Mouse (Mus musculus) kidney, embryonic 16.5 days (tissue): ENCODE data around the gene Mxra8. TPM values are rescaled to one million over a fixed set of nuclear protein-coding genes. Genes with fewer than 3 reads are reported as not detected.

Experiments
- ATAC-seq: fragments of 200-750 bp; cut with Nextera tagmentation; 2 replicates; pipeline ENCODE4 v1.8.0; 2017; ENCODE audit warnings: moderate TSS enrichment; ENCODE audit not compliant: low FRiP score, low TSS enrichment
- H3K27ac ChIP-seq: fragments of 300-500 bp; sonication (generic); 2 replicates; pipeline ENCODE4 v1.5.1; 2014; ENCODE audit warnings: low read length
- H3K27me3 ChIP-seq: fragments of 300-500 bp; sonication (generic); 2 replicates; pipeline ENCODE4 v1.6.1; 2014; ENCODE audit warnings: low read length, control low read depth, mixed read lengths; ENCODE audit not compliant: insufficient read depth
- H3K36me3 ChIP-seq: fragments of 300-500 bp; sonication (generic); 2 replicates; pipeline ENCODE4 v1.6.1; 2014; ENCODE audit warnings: low read length, control low read depth, mixed read lengths; ENCODE audit not compliant: insufficient read depth
- H3K4me1 ChIP-seq: fragments of 300-500 bp; sonication (generic); 2 replicates; pipeline ENCODE4 v1.6.1; 2014; ENCODE audit warnings: low read length, control low read depth, mixed read lengths; ENCODE audit not compliant: insufficient read depth
- H3K4me2 ChIP-seq: fragments of 300-500 bp; sonication (generic); replicated peaks from 2 replicates; pipeline ENCODE4 v1.6.1; 2014; ENCODE audit warnings: low read depth, low read length
- H3K4me3 ChIP-seq: fragments of 300-500 bp; sonication (generic); 2 replicates; pipeline ENCODE4 v1.5.1; 2014; ENCODE audit warnings: mild to moderate bottlenecking, low read length
- H3K9ac ChIP-seq: fragments of 300-500 bp; sonication (generic); replicated peaks from 2 replicates; pipeline ENCODE4 v1.6.1; 2014; ENCODE audit warnings: low read length
- H3K9me3 ChIP-seq: fragments of 300-500 bp; sonication (generic); 2 replicates; pipeline ENCODE4 v1.6.1; 2016; ENCODE audit warnings: low read length, control low read depth
- WGBS: fragments of 180-500 bp; shearing (Covaris S2); extraction: QIAGEN DNeasy Blood & Tissue Kit; methylation state at CpG from one replicate; pipeline ENCODE4 v1.1.7; 2014; 5-methylcytosine and 5-hydroxymethylcytosine counted together
- polyA plus RNA-seq: library from polyadenylated mRNA; unstranded; fragments of >200 nt; fragmentation: Nextera tagmentation; extraction: Ambion mirVana; gene quantifications from 2 replicates; pipeline ENCODE4 v1.2.1, GENCODE M21; 2015

The Mxra8 gene
- polyA plus RNA-seq, 1 experiment from 2014 or later = 119 TPM

- no peaks in the 10 kb centered on the region for H3K27me3 ChIP-seq
- 50% methylated on average over 10 of the region's 10 CpGs for WGBS
- H3K9me3 ChIP-seq = no peaks in the 10 kb centered on the region; the same call in 1 of the 2 replicates
- H3K4me2 ChIP-seq = peak overlapping the region; percentile 96
- H3K27ac ChIP-seq = peak overlapping the region; percentile 94; the same call in 1 of the 2 replicates
- 0 out of 2 replicates have a peak, but pooled peaks cover 7% of the 10 kb centered on the region for H3K36me3 ChIP-seq
- H3K4me1 ChIP-seq = peaks cover 22% of the 10 kb centered on the region
- no peak for ATAC-seq
- H3K4me3 ChIP-seq = peak overlapping the region; percentile 93
- peak overlapping the region; percentile 90 for H3K9ac ChIP-seq
Measured at GRCm38 (mm10) chr4:155832321-155832720, 7.2 kb upstream of the Mxra8 start.

DNA sequence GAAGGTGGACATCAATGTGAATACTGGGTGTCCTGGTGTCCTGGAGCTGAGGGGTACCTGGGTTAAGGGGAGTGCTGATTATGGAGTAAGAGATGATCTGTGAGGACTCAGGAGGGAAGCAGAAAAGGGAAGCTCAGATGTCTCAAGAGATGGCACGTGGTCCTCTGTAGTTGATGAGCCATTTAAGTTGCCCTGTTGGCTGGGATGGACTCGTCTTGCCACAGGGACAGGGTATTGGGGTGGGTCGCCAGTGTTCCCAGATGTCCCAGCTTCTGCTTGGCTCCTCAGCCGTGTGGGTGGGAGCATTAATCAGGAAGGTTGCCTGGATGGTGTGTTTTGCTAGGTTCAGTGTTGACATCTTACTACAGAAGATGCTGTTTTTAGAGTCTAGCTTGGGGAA is 6.2 kb upstream of the Mxra8 start:
- peaks cover 22% of the 10 kb centered on the region for H3K4me1 ChIP-seq
- H3K9me3 ChIP-seq = no peaks in the 10 kb centered on the region; the same call in 1 of the 2 replicates
- no peak overlapping the region for H3K9ac ChIP-seq
- 0 out of 2 replicates have a peak, but pooled peaks cover 3% of the 10 kb centered on the region for H3K36me3 ChIP-seq
- ATAC-seq = no peak
- H3K4me3 ChIP-seq = no peak overlapping the region
- WGBS = 87% methylated on average over 4 of the region's 4 CpGs
- no peaks in the 10 kb centered on the region for H3K27me3 ChIP-seq
- no peak overlapping the region for H3K4me2 ChIP-seq
- no peak overlapping the region for H3K27ac ChIP-seq

DNA sequence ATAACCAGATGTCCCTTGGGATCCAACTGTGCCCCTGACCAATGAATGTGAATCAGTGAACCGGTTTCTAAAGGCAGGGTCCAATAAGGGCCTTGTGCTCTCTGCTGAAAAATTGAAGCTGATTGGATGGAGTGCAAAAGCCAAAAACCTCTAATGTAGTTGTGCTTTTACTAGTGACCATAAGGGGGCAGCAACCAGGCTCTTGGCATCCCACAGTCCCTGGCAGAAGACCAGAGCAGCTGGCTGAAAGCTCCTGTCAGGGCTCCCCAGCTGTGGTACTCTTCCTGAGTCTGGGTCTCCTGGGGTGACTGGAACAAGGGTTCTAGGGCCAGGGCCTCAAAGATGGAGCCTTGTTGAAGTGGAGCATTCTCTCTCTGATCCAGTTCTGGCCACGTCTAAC is 5.6 kb upstream of the Mxra8 start:
- Histone ChIP-seq H3K4me3 (0 out of 2 replicates have a peak overlapping the region, but pooled peaks have one; percentile 2), H3K4me1 (peaks cover 24% of the 10 kb centered on the region), H3K4me2 (0 out of 2 replicates have a peak overlapping the region, but pooled peaks have one; percentile 13), H3K27me3 (no peaks in the 10 kb centered on the region), H3K27ac (peak overlapping the region; percentile 63; the same call in 1 of the 2 replicates), H3K36me3 (0 out of 2 replicates have a peak, but pooled peaks cover 3% of the 10 kb centered on the region), H3K9me3 (no peaks in the 10 kb centered on the region; the same call in 1 of the 2 replicates), H3K9ac (0 out of 2 replicates have a peak overlapping the region, but pooled peaks have one; percentile 9)
- 26% methylated on average over 2 of the region's 2 CpGs for WGBS
- peak; percentile 40; the same call in 1 of the 2 replicates for ATAC-seq

GRCm38 (mm10) chr4:155837404-155838010 is 2.0 kb upstream of the Mxra8 start:
- H3K9me3 ChIP-seq = no peaks in the 10 kb centered on the region; the same call in 1 of the 2 replicates
- H3K4me3 ChIP-seq = no peak overlapping the region
- no peak for ATAC-seq
- H3K36me3 ChIP-seq = peaks cover 4% of the 10 kb centered on the region; the same call in 1 of the 2 replicates
- no peak overlapping the region; the same call in 1 of the 2 replicates for H3K27ac ChIP-seq
- H3K4me2 ChIP-seq = no peak overlapping the region
- peaks cover 47% of the 10 kb centered on the region for H3K4me1 ChIP-seq
- no peak overlapping the region for H3K9ac ChIP-seq
- 70% methylated on average over 11 of the region's 11 CpGs for WGBS
- no peaks in the 10 kb centered on the region for H3K27me3 ChIP-seq

GRCm38 (mm10) chr4:155838187-155839153 is 1.0 kb upstream of the Mxra8 start:
- no peak for ATAC-seq

GRCm38 (mm10) chr4:155840076-155841002 is 859 bp downstream of the Mxra8 start:
- Histone ChIP-seq H3K4me2 (peak overlapping the region; percentile 82), H3K9ac (peak overlapping the region; percentile 75), H3K4me1 (peaks cover 30% of the 10 kb centered on the region), H3K4me3 (peak overlapping the region; percentile 59), H3K27me3 (no peaks in the 10 kb centered on the region), H3K27ac (peak overlapping the region; percentile 92), H3K9me3 (no peaks in the 10 kb centered on the region; the same call in 1 of the 2 replicates), H3K36me3 (peaks cover 13% of the 10 kb centered on the region)
- 7% methylated on average over 8 of the region's 8 CpGs for WGBS
- ATAC-seq = peak; percentile 2; the same call in 1 of the 2 replicates

More at GRCm38 (mm10) chr4:155838187-155839153, 1.0 kb upstream of the Mxra8 start:
- Histone ChIP-seq H3K36me3 (peaks cover 11% of the 10 kb centered on the region), H3K4me3 (no peak overlapping the region), H3K4me1 (peaks cover 39% of the 10 kb centered on the region), H3K27ac (peak overlapping the region; percentile 92), H3K9ac (no peak overlapping the region), H3K27me3 (no peaks in the 10 kb centered on the region), H3K4me2 (peak overlapping the region; percentile 82; the same call in 1 of the 2 replicates), H3K9me3 (no peaks in the 10 kb centered on the region; the same call in 1 of the 2 replicates)
- WGBS = 52% methylated on average over 8 of the region's 8 CpGs

DNA sequence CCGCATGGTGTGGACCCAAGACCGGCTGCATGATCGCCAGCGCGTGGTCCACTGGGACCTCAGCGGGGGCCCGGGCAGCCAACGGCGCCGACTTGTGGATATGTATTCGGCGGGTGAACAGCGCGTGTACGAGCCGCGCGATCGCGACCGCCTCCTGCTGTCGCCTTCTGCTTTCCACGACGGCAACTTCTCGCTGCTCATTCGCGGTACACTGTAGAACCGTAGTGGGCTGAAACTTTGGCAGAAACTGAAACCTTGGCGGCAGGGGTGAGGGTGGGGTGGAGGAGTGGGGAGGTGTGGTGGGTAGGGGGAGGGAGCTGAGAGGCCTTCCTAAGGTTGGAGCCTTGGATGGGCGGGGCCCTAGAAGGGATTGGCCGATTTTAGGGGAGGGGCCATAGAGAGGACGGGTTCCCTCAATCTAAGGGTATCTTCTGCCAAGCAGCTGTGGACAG is 1.5 kb downstream of the Mxra8 start:
- Histone ChIP-seq H3K4me3 (peak overlapping the region; percentile 59), H3K27ac (no peak overlapping the region), H3K4me1 (peaks cover 30% of the 10 kb centered on the region), H3K4me2 (peak overlapping the region; percentile 82), H3K9me3 (no peaks in the 10 kb centered on the region; the same call in 1 of the 2 replicates), H3K9ac (peak overlapping the region; percentile 75), H3K27me3 (no peaks in the 10 kb centered on the region), H3K36me3 (peaks cover 13% of the 10 kb centered on the region)
- ATAC-seq = peak; percentile 47
- under 1% methylated on average over 32 of the region's 32 CpGs for WGBS

DNA sequence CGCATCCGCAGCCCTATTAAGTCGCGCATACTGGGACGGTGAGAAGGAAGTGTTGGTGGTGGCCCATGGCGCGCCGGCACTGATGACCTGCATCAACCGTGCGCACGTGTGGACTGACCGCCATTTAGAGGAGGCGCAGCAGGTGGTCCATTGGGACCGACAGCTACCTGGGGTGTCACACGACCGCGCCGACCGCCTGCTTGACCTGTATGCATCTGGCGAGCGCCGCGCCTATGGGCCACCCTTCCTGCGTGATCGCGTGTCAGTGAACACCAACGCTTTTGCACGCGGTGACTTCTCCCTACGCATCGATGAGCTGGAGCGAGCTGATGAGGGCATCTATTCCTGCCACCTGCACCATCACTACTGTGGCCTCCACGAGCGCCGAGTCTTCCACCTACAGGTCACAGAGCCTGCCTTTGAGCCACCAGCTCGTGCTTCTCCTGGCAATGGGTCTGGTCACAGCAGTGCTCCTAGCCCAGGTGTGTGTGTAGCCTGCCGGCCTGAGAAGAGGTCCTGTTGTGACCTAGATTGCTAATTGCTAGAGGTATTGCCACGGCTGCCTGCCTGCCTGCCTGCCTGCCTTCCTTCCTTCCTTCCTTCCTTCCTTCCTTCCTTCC is 2.3 kb downstream of the Mxra8 start:
- Histone ChIP-seq H3K27ac (no peak overlapping the region), H3K9me3 (no peaks in the 10 kb centered on the region), H3K9ac (no peak overlapping the region), H3K4me3 (peak overlapping the region; percentile 59), H3K4me2 (peak overlapping the region; percentile 82), H3K36me3 (peaks cover 13% of the 10 kb centered on the region), H3K27me3 (no peaks in the 10 kb centered on the region), H3K4me1 (peaks cover 35% of the 10 kb centered on the region)
- no peak for ATAC-seq
- WGBS = 39% methylated on average over 38 of the region's 38 CpGs
